Mouse (Mus musculus) layer of hippocampus, postnatal 36 days (tissue): ENCODE data around the gene Aqp11. TPM values are rescaled to one million over a fixed set of nuclear protein-coding genes. Genes with fewer than 3 reads are reported as not detected.
A peak's percentile ranks its signal among the peaks of the same experiment; 100 is the strongest.

Experiments used
- DNase-seq, 2 experiments: peaks; one replicate each; pipeline ENCODE4 v3.0.0; 2022
- total RNA-seq, 2 experiments: library from RNA; stranded (reverse); gene quantifications; 2 replicates each; pipeline ENCODE4 v1.2.3; 2021

Aqp11 gene
- total RNA-seq, 2 experiments from 2014 or later, result 40.1 to 48.2 TPM

DNA sequence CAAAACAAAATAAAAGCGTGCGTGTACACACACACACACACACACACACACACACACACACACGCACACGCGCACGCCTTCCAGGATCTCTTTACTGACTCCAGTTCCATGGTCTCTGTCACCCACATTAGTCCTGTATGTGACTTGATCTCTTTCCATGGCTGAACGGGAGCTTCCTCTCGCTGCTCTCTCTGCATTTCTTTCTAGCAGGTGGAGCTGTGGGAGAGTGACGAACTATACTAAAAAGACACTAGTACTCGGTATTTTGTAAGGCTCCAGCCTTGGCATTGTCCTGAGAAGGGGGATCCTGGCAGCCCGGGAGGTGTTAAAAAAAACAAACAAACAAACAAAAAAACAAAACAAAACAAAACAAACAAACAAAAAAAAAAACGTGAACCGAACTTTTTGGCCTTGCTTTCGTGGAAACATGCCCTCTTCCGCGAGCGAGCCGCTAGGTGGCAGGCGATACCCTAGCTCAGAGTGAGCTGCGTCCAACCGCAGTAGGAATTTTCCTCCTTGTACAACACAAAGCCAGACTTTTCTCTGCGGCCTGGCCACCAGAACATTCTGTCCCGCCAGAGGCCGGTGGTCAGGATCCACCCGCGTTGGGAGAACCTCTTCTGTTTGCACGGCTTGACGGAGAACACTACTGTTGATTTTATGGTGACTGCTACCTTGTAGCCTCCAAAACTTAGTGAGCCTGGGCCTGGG, 9.9 kb upstream of the Aqp11 start:
- DNase-seq, result peak; percentile 82 to 84

DNA sequence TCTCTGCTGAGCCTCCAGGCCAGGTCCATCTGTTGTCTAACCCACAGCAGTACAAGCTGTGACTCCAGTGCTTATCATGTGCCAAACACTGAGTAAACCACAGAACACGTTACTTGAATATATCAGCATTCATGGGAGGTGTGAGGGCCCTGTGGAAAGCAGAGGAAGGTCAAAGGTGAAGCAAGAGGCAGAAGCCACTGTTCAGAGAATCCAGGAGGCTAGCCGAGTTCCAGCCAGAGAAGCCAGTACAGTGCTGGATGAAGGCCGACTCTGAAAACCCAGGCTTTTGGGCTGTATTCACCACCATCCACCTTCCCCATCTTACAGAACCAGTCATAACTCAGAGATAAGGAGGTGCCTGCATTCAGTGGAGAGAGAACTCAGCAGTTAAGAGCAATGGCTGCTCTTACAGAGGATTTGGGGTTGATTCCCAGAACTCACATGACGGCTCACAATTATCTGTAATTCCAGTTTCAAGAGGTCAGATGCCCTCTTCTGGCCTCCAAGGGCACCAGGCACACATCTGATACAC, 9.2 kb upstream of the Aqp11 start:
- no peak for DNase-seq

DNA sequence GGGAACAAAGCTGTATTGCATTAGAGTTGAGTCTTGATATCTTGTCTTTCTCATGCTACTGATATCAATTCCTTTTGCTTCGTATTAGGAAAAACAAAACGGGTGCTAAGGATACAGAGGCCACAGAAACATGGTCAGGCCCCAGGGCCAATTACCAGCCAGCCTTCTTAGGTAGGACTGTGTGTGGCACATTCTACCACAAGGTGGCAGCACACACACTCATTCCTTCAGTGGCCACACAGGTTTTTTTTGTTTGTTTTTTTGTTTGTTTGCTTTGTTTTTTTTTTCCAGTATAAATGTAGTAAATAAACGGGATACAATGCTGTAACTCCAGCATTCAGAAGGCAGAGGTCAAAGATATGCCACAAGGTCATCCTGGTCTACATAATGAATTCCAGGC, 7.2 kb upstream of the Aqp11 start:
- DNase-seq, result peak in 1 of 2 experiments; percentile 56

DNA sequence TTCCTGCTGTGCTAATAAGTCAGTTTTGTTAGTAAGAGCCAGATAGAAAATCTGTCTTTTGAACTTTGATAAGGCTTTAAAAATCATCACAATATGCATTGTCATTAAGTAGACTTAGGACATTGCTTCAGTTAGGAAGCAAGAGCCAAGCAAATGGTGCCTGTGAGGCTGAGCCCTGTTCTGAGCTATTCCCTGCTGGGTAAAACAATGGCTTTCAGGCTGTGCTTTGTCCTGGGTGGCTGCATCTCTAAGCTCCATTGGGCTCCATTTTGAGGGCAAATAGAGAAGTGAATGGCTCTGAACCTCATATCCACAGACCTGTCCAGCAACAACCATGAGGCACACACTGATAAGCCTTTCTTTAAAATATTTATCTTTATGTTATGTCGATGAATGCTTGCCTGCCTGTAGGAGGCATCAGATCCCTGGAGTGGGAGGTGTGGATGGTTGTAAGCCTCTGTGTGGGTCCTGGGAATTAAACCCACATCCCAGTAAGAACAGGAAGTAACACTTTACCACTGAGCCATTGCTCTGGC, 3.7 kb upstream of the Aqp11 start:
- DNase-seq, result no peak

DNA sequence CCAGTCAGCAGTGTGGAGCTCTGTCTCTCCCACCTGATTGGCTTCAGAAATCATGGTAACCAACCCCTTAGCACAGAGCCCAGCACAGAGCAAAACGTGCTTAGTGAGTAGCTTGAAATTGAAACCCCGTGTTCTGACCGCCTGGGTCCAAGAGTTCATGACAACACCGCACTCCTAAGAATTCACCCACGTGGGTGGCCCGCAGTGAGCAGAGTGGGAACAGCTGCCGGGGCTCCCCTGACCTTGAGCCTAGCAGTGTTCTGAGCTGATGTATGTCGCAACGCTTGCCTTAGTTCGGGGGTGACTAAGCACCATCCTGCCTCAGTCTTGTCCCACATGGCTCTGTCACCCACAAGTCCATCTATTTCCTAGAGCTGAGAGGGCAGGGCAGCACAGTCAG, 2.9 kb upstream of the Aqp11 start:
- DNase-seq, result no peak

DNA sequence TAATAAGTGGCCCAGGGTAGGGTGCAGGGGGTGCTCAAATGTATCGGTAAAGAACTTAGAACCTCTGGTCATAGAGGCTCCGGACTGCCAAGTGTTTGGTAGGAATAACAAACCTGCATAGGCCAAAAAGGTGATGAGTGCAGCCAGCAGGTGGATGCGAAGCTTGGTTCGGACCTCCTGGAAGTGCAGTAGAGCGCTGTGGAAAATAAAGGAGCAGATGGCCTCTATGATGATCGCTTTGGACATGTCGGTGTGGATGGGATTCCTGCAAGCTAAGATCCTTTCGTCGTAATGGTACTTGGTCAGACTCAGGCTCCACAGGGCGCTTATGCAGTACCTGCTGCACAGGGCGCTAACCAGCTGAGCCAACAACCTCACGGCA, 842 bp downstream of the Aqp11 start:
- no peak for DNase-seq

DNA sequence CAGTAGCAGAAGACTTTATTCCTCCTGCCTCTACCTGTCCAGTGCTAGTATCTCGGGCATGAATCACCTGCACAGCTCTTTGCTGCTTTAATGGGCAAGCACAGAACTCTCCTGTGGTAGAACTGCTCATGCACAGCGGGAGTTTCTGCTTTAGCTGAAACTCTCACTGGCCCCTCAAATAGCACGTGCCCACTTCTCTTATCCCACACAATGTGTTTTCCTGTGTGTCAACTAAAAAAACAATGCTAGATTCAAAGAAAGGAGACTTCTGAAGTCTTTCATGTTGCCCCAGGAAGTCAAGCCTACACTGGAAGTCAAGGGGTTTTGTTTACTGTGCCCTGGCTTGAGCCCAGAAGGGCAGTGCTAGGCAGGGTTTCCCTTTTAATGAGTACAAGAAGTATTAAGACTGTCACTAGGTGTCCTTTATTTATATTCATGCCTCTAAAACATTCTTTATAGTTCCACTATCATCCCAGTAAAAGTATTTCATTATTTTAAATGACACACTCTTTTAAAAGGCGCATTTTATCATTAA, 2.1 kb downstream of the Aqp11 start:
- DNase-seq, result no peak

DNA sequence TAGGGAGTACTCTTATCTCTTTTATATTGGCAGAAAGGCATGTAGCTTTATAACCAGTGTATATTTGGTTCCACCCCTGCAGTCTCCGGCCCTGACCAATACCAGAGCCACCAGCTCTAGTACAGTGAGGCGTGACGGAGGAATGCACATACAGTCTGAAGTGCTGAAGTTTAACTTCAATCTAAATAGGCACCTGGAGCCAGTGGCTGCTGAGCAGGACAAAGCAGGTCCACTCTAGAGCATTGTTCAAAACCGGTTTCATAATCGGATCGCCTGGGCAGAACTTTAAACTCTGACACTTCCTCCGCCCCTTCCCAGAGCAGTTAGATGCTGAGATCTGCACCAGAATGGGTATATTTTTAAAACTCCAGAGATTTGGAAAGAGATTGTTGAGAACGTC, 3.1 kb downstream of the Aqp11 start:
- no peak for DNase-seq

DNA sequence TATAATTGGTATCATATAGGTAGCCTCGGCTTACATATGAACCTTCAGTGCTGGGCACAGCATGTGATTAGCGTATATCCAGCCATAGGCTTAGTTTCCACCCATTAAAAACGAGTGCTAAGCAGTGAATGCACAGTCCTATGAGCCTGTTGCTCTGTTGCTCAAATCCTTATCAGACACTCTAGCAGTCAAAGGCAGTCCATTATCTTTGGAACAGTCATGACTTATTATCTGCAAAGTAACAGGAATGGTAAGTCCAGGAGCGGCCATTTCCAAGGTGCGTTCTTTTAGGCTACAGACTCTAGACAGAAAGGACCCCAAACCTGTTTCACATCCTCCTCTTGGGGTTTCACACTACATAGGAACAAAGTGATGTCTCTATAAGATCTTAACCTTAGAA, 4.5 kb downstream of the Aqp11 start:
- no peak for DNase-seq

DNA sequence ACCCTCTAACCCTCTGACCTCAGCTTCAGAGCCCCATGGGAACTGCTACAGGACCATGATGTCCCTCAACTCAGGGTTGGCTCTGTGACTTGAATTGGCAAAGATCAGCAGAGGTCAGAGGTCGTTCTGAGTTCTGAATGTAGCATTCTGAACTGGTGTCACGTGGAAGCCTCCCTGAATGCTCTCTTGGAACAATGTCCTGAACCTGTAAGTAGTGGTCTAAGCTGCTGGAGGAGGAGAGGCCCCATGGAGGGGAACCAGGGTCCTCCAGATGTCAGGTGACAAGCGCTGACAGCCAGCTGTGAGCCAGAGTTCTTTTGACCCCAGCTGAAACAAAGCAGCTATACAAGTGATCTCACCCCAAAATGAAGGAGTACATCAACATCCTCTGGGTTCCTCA, 7.7 kb downstream of the Aqp11 start:
- DNase-seq, result no peak

DNA sequence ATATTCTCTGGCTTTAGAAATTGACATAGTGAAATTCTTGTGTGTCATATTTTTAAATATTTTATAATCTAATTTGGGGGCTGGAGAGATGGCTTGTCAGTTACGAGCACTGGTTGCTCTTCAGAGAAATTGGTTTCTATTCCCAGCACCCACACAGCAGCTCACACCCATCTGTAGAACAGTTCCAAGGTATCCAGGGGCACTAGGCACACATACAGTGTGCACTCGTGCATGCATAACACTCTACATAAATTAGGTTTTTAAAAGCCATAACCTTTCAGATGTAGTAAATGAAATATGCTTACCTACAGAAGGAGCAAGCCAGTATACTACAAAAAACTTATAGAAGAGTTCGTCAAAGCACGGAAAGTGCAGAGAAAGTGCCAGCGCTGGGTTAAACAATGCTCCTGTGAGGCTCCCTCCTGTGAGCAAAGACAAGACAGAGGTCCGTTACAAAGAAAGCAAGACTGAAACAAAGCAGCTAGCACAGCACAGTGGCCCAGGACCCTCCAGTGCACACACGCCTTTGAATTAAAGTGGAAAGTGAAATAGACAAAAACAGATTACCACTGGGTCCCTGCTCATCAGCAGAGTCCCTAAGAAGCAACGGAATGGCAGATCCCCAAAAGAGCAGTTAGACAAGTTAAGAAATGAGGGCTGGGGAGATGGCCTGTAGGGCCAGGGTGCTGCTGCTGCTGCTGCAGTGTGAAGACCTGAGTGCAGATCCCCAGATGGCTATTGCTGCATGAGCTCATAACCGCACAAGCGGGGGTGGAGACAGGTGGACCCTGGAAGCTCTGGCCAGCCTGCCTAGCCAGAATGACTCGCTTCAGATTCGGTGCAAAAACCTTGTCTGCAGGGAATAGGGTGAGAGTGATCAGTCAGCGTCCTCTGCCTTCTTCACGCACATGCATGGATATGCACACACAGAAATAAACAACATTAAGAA, 9.1 kb downstream of the Aqp11 start:
- DNase-seq, result no peak

DNA sequence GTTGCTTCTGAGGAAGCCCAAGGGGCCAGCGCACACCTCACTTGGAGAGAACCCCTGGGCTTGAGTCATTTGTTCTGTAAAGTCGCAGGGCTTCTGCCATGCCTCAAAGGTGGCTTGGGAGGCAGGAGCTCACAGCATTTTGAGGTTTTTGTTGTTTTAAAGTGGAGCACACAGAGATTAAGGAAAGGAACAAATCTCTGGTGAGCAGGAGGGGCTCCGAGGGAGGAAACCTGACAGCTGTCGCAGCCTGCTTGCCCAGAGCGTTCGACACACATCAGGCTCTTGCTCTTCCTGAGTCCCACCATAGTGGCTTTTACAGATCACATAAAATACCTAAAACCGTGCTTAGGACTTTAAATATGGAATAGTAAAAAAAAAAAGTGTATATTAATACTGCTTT, 11.3 kb downstream of the Aqp11 start:
- DNase-seq, result no peak

DNA sequence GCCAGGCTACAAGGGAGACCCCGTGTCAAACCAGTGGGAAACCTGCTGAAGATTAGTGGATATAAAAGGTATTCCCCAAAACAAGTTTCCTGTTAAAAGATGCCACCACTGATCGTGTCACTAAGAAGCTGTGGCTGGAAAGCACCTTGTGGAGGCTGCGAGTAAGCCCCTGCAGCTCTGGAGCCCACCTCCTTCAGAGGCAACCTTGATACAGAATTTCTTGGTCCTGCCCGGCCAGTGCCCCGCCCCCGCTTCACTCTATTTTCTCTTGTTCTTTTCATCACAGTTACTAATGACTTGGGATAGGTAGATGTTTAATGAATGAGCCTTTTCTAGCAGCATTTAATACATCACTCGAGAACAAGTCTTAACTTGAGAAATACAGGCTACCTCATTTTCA, 12.0 kb downstream of the Aqp11 start:
- DNase-seq, result no peak

DNA sequence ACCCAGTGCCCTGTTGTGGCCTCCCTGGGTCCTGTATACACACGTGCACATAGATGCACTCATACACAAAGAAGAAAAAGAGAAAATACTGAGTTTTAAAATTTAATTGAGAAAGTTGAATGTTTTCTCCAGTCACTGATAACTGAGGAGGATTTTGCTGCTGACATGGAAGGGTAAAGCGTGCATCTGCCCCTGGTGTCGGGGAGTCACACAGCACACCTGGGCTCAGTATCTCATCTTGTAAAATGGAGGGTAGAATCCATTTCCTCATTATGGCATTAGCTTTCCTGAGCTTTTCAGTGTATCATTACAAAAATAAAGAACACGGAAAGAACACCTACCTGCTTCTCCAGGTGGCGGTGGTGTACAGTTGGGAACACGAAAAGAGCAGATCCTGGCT, 12.7 kb downstream of the Aqp11 start:
- no peak for DNase-seq

DNA sequence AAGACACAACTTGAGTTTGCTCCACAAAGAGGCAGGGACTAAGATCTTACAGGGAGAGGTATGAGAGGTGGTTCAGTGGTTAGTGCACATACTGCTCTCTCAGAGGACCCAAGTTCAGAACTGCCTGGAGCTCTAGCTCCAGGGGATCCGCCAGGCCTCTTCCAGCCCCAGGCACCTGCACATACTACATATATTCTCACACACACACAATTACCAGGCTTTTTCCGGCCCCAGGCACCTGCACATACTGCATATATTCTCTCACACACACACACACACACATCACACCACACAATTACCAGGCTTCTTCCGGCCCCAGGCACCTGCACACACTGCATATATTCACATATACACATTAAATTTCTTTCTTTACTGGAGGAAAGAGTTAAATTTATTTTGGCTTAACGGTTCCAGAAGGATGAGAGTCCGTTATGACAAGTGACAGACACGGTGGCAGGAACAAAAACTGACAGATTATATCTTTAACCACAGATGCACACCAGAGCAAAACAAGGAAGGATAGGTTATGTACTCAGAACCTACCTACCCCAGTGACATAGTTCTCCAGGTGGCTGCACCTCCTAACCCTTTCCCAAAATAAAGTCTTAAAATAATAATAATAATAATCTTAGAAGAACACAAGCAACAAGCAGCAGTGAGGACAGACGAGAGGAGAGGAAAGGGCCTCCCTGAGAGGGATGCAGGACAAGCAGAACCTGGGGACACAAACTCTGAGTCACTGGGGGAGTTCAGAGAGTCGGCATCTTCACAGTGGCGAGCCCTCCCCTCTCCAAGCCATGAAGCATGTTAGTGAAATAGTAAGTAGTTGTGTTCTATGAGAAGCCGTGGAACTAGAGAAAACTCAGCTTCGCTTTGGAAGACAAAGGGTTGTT, 14.2 kb downstream of the Aqp11 start:
- DNase-seq, result no peak

DNA sequence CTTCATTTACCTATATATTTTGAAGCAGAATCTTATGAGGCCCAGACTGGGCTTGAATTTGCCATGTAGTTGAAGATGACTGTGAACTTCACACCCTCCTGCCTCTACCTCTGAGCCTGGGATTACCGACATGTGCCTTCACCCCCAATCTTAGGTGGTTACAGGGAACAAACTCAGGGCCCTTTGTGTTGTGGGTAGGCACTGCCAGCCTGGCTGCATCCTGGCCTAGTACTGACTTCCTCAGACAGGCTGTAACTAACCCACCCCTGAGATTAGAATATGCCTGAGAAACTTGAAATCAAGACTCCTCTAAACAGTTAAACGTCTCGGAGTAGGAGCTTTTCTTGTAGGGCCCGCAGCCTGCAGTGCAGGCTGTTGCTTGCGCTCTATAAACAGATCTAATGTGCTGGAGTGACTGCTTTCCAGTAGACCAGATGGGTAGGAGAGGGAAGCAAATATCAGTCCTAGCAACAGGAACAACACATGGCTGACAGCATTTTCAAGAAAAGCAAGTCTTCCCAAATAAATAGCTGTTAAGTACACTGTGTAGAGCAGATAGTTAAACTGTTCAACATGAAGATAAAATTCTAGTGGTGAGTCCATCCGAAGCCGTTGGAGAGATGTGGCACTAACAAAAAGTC, 15.7 kb downstream of the Aqp11 start:
- DNase-seq, result no peak

DNA sequence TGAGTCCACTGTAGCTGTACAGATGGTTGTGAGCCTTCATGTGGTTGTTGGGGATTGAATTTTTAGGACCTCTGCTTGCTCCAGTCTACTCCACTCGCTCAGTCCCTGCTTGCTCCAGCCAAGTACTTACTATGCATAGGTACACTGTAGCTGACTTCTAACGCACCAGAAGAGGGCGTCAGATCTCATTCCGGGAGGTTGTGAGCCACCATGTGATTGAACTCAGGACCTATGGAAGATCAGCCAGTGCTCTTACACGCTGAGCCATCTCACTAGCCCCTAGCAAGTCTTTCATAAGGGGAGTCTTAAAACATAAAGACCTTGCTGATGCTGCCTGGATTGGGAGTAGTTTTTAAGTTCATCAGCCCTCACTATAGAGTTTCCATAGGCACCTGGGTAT, 18.0 kb downstream of the Aqp11 start:
- no peak for DNase-seq

DNA sequence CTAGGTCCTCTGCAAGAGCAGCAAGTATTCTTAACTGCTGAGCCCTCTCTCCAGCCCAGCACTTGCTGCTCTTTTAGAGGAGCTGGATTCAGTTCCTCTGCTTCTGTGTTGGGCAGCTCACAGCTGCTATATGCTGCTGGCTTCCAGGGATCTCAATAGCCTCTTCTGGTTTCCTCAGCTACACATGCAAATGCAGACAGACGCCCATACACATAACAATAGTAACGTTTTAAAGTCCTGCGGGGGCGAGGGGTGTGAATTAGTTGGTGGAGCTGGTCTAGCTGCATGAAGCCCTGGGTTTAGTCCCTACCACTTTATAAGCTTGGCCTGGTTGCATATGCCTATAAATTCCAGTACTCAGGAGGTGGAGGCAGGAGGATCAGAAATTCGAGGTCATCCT, 19.0 kb downstream of the Aqp11 start:
- no peak for DNase-seq

DNA sequence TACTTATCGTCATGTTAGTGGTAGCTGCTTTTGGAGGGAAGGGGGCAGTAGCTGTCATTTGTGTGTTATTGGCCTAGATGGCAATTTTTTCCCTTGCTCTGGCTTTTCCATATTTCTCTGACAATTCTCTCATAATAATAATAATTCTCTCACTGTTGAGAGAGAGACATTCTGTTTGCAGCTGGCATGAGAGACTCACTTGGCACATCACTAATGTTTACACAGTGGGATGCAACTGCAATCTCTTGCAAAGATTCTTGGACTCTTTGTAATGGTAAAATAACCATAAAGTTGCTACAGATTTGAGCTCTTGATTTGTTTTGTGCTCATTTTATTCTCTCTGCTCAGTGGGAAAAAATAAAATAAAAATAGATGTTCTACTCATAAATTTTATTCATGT, 20.8 kb downstream of the Aqp11 start:
- DNase-seq, result no peak

DNA sequence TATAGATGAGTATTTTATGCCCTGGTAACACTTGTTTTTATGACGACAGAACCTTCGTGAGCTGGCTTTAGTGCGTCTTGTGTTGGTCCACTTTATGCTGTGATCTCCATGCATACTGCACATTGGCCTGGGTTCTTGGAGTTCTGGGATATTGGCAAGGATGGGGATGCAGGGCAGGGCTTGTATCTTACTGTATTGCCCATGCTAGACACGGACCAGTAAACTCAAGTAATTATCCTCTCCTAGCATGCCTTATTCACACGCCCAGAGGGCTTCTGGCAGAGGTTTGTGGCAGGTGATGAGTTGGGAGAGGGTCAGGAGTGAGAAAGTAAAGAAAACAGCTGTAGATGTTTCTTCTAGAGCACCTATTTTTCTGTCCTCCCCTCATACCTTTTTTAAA, 23.4 kb downstream of the Aqp11 start:
- DNase-seq, result no peak

DNA sequence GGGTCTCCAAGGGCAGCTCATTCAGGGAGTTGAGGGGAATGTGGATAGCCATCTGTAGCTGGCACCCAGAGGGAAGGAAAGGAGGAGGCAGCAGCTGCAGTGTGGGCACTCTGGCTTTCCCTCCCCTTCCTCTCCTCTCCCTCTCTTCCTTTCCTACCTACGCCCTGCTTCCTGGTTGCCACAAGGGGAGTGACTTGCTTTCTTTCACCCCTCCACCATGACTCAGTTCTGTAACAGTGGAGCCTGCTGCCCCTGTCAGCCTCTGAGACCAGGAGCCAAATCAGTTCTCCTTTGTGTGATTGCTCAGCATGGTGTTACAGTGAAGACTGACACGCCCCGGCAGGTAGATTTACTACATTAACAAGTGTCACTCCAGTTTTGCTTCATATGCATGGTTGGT, 28.9 kb downstream of the Aqp11 start:
- peak in 1 of 2 experiments; percentile 37 for DNase-seq

DNA sequence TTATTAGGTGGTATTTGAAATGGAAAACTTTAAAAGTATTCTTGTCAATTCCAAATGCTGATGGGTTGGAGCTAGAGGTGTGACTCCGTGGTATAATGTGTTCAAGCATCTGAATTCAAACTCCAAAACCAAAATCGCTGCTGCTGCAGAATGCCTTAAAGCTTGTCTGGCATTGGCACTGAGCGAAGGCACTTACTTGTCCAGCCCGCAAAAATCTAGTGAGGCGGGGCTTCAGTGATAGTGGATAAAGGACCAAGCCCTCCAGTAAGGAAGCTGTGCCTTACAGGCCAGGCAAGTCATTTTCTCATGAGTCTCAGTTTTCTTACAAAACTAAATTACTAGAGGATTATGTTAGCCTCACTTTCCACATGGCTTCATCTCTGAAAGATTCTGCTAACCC, 30.3 kb downstream of the Aqp11 start:
- DNase-seq, result no peak
